Mouse (Mus musculus): ENCODE results near the gene Lhx6.

The Lhx6 gene

DNA sequence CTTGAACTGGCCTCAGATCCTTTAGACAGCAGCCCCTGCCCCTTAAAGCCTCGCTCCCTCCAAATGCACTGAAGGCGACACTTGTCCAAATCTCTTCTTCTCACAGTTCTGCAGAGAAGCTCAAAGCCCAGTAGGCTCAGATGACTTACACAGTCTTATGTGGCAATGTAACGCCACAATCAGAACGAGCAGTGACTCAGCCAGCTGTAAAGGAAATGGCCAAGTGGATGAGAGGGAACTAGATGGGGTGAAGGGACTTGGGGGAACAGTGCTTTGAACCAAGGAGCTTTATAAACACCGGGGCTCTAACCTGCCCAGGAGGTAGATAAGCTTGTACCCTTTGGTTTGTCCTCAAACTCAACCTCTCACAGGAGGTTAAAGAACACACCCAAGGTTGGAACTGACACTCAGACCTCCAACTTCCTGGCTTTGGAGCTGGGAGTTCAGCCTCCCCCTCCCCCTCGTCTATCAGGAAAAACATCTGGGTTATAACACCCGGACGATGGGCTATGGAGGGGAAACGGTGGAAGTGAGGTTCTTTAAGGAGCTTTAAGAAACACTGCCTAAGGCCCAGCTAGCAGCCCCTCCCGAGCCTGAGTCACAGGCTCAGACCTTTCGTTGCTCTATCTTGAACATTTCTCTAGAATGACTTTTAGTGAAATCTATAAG lies 69.7 kb downstream of the Lhx6 start:
- no peak for DNase-seq (ENCODE audit: low spot score)

DNA sequence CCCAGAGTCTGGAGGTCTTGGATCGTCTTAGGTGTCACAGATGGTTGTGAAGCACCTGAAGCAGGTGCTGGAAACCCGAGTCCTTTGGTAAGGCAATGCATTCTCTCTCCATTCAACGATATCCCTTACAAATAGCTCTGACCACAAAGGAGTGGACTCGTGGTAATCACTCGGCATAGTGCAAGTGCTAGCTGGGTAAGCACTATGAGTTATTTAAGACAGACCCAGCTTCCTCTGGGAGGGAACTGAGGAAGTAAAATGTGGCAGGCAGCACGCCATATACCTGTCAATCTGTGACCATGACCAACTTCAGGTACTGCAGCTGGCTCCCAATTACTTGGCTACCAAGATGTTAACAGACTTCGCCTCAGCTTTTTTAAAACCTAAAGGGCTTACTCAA lies 70.3 kb downstream of the Lhx6 start:
- DNase-seq (ENCODE audit: low spot score) = no peak

DNA sequence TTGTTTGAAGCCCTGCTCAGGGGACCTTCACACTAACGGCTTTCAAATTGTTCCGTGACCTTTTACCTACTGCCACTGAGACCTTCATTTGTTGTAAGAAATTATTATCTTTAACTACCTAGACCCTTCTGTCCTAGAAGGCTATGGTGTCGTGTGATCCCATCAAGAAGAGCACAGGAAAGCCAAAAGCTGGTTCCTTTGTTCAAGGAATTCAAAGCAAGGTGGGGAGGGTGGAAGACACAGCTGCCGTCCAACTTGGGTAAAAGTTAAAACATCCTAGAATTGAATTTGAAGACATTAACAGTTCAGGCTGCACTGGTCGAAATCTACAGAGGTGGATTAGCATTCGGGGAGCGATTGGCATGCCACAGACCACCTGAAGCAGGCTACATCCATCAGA lies 71.2 kb downstream of the Lhx6 start:
- DNase-seq (ENCODE audit: low spot score) = no peak

DNA sequence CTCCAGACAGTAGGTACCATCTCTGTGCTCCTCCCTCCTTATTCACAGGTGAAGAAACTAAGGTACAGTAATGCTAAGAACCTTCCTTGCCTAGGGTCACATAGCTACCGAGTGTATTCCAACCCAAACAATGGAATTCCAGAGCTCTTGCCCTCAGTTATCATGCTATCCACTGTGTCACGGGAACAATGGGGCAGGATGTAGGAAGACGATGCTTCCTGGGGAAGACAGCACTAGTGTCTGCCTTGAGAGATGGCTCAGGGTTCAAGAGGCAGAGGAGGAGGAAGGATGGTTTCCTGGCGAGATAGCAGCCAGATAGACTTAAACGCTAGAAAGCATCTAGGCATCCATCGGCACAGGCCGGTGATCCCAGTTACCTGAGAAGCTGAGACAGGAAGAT lies 72.3 kb downstream of the Lhx6 start:
- no peak for DNase-seq (ENCODE audit: low spot score)
